Mouse (Mus musculus): ENCODE measurements around the gene Syna. TPM values are rescaled to one million over a fixed set of nuclear protein-coding genes. Genes with fewer than 3 reads are reported as not detected.

The Syna gene
- polyA plus RNA-seq, 1 experiment from 2014 or later: 0.23 TPM

GRCm38 (mm10) chr5:134521806-134522205 is 38.2 kb downstream of the Syna start:
- Histone ChIP-seq H3K4me3 (no peak overlapping the region), H3K27me3 (no peaks in the 10 kb centered on the region), H3K27ac (no peak overlapping the region), H3K4me1 (no peaks in the 10 kb centered on the region), H3K9ac (no peak overlapping the region), H3K4me2 (replicated peaks) (no peak overlapping the region), H3K9me3 (replicated peaks) (no peaks in the 10 kb centered on the region), H3K36me3 (peaks cover 93% of the 10 kb centered on the region)
- WGBS: 93% methylated on average over 7 of the region's 7 CpGs
- no peak for ATAC-seq (ENCODE audit: low FRiP score)

DNA sequence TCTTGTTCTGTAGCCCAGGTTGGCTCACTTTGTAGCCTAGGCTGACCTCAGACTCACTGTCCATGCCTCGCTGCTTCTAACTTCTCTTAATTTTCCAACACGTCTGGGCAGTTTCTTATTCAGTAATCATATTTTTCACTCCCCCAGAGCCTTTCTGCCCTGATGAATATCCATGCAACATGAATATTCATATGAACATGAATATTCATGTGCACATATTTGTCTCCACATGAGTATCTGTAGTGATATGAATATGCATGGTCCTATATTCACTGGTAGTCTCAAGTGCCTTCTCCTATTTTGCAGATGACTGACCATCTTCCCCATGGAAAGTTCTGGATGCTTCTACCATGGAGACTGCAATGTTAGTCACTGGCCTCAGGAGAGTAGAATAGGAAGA is 38.8 kb downstream of the Syna start:
- no peak overlapping the region for H3K27ac ChIP-seq
- H3K4me3 ChIP-seq: no peak overlapping the region
- H3K4me2 ChIP-seq (replicated peaks): no peak overlapping the region
- no peaks in the 10 kb centered on the region for H3K4me1 ChIP-seq
- no peak overlapping the region for H3K9ac ChIP-seq
- no peak for ATAC-seq (ENCODE audit: low FRiP score)
- no peaks in the 10 kb centered on the region for H3K27me3 ChIP-seq
- WGBS: 75% methylated on average over 2 of the region's 2 CpGs
- H3K9me3 ChIP-seq (replicated peaks): no peaks in the 10 kb centered on the region
- H3K36me3 ChIP-seq: peaks cover 94% of the 10 kb centered on the region

- Histone ChIP-seq H3K36me3 (peaks cover 94% of the 10 kb centered on the region), H3K9ac (no peak overlapping the region), H3K27me3 (no peaks in the 10 kb centered on the region), H3K4me1 (no peaks in the 10 kb centered on the region), H3K27ac (no peak overlapping the region), H3K4me2 (replicated peaks) (no peak overlapping the region), H3K9me3 (replicated peaks) (no peaks in the 10 kb centered on the region), H3K4me3 (no peak overlapping the region)
- no peak for ATAC-seq (ENCODE audit: low FRiP score)
- 95% methylated on average over 4 of the region's 4 CpGs for WGBS
Observed at GRCm38 (mm10) chr5:134520120-134520519, 39.9 kb downstream of the Syna start.

GRCm38 (mm10) chr5:134519471-134519870 is 40.5 kb downstream of the Syna start:
- H3K27ac ChIP-seq: no peak overlapping the region
- 96% methylated on average over 5 of the region's 5 CpGs for WGBS
- H3K4me2 ChIP-seq (replicated peaks): no peak overlapping the region
- H3K4me1 ChIP-seq: no peaks in the 10 kb centered on the region
- no peak overlapping the region for H3K4me3 ChIP-seq
- no peaks in the 10 kb centered on the region for H3K27me3 ChIP-seq
- H3K9ac ChIP-seq: no peak overlapping the region
- H3K36me3 ChIP-seq: peaks cover 96% of the 10 kb centered on the region
- no peaks in the 10 kb centered on the region for H3K9me3 ChIP-seq (replicated peaks)
- ATAC-seq (ENCODE audit: low FRiP score): no peak

GRCm38 (mm10) chr5:134512086-134512485 is 47.9 kb downstream of the Syna start:
- peak; percentile 66 for ATAC-seq (ENCODE audit: low FRiP score)
- no peaks in the 10 kb centered on the region for H3K27me3 ChIP-seq

DNA sequence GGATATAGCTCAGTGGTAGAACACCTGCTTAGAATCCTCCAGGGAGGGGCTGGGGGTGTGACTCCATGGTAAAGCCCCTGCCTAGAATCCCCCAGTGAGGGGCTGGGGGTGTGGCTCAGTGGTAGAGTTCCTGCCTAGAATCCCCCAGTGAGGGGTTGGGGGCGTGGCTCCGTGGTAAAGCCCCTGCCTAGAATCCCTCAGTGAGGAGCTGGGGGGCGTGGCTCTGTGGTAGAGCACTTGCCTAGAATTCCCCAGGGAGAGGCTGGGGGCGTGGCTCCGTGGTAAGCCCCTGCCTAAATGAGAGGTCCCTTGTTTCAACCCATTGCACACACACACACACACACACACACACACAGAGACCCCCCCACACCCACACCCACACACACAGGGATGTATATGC is 49.7 kb downstream of the Syna start:
- Histone ChIP-seq H3K27ac (no peak overlapping the region), H3K4me2 (replicated peaks) (no peak overlapping the region), H3K9ac (no peak overlapping the region), H3K27me3 (no peaks in the 10 kb centered on the region), H3K36me3 (peaks cover 87% of the 10 kb centered on the region), H3K4me1 (peaks cover 12% of the 10 kb centered on the region), H3K4me3 (no peak overlapping the region), H3K9me3 (replicated peaks) (no peaks in the 10 kb centered on the region)
- ATAC-seq (ENCODE audit: low FRiP score): no peak
- 87% methylated on average over 5 of the region's 5 CpGs for WGBS

More at GRCm38 (mm10) chr5:134512086-134512485, 47.9 kb downstream of the Syna start:
- Histone ChIP-seq H3K36me3 (peaks cover 95% of the 10 kb centered on the region), H3K9ac (no peak overlapping the region), H3K9me3 (replicated peaks) (no peaks in the 10 kb centered on the region), H3K27ac (0 out of 2 replicates have a peak overlapping the region, but pooled peaks have one; percentile 40), H3K4me3 (no peak overlapping the region), H3K4me1 (peaks cover 9% of the 10 kb centered on the region; the same call in 1 of the 2 replicates), H3K4me2 (replicated peaks) (no peak overlapping the region)
- WGBS: 67% methylated on average over 5 of the region's 5 CpGs

DNA sequence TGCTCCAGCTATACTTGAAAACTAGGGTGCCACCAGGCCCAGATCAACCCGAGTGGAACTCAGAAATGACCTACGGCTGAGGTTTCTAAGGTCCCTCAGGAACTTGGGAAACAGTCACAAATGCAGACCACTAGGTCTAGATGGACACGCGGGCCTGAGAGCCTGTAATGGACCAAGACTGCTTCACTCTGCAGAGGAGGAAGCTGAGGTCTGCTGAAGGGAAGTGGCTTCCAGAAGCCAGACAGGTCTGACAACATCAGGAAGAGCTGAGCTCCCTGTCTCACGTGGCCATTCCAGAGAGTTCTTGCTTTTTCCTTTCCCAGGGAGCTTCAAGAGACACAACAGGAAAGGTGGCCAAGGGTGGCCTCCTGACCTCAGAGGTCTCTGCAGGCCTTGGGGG is 51.0 kb downstream of the Syna start:
- Histone ChIP-seq H3K9me3 (replicated peaks) (no peaks in the 10 kb centered on the region), H3K4me1 (peaks cover 12% of the 10 kb centered on the region), H3K4me3 (no peak overlapping the region), H3K27me3 (no peaks in the 10 kb centered on the region), H3K27ac (no peak overlapping the region), H3K36me3 (peaks cover 81% of the 10 kb centered on the region), H3K9ac (no peak overlapping the region), H3K4me2 (replicated peaks) (no peak overlapping the region)
- no peak for ATAC-seq (ENCODE audit: low FRiP score)
- 89% methylated on average over 5 of the region's 5 CpGs for WGBS

Small RNA genes lying within 50 kb of the gene (microRNA-seq; reads per million reads assigned to microRNA genes)
- not detected for gene Mir7228

Other genes with a start within 250 kb of the Syna start
- 242 and 254 TPM in 2 replicates for gene Gtf2i, start 245.4 kb downstream of the Syna start, polyA plus RNA-seq (2016; fragmentation: Nextera tagmentation; extraction: Ambion mirVana)
- gene Gtf2ird1, start 103.5 kb downstream of the Syna start, polyA plus RNA-seq (2016; fragmentation: Nextera tagmentation; extraction: Ambion mirVana): 95.9 and 99.9 TPM in 2 replicates
- gene Clip2, start 7.7 kb downstream of the Syna start, polyA plus RNA-seq (2016; fragmentation: Nextera tagmentation; extraction: Ambion mirVana): 12.6 and 13.0 TPM in 2 replicates
- 226 and 228 TPM in 2 replicates for gene Rfc2, start 21.2 kb upstream of the Syna start, polyA plus RNA-seq (2016; fragmentation: Nextera tagmentation; extraction: Ambion mirVana)
- 3.4 and 5.2 TPM in 2 replicates for gene Lat2, start 54.9 kb upstream of the Syna start, polyA plus RNA-seq (2016; fragmentation: Nextera tagmentation; extraction: Ambion mirVana)
- 397 and 418 TPM in 2 replicates for gene Eif4h, start 79.3 kb upstream of the Syna start, polyA plus RNA-seq (2016; fragmentation: Nextera tagmentation; extraction: Ambion mirVana)
- 19.5 and 20.9 TPM in 2 replicates for gene Limk1, start 128.4 kb upstream of the Syna start, polyA plus RNA-seq (2016; fragmentation: Nextera tagmentation; extraction: Ambion mirVana)
- 7.2 and 10.1 TPM in 2 replicates for gene Eln, start 187.2 kb upstream of the Syna start, polyA plus RNA-seq (2016; fragmentation: Nextera tagmentation; extraction: Ambion mirVana)

All from hindbrain, embryonic 12.5 days (tissue).